Mouse (Mus musculus): ENCODE data around the gene Gm5795. TPM values are rescaled to one million over a fixed set of nuclear protein-coding genes. Genes with fewer than 3 reads are reported as not detected.
"Not testable (repeated sequence)": the region's sequence is repeated elsewhere in the genome, so short reads cannot be mapped to it uniquely, and the experiment has no call there.

Gm5795 gene
- polyA plus RNA-seq (2015; fragmentation: Nextera tagmentation; extraction: Ambion mirVana), result not detected in 2 replicates

GRCm38 (mm10) chr14:3187955-3188354, at the start of gene Gm5795:
Gene Gm5795 (plus strand): TSS chr14:3188255.
- H3K27ac ChIP-seq (replicated peaks); ATAC-seq (ENCODE audit: insufficient number of reproducible peaks, low FRiP score, low TSS enrichment, low read depth); H3K9me3 ChIP-seq (replicated peaks); H3K27me3 ChIP-seq; H3K36me3 ChIP-seq; H3K4me3 ChIP-seq (replicated peaks); H3K4me1 ChIP-seq; H3K9ac ChIP-seq; H3K4me2 ChIP-seq (replicated peaks): not testable (repeated sequence)
- no CpG with 5 or more reads among the region's 2 CpGs for WGBS

- H3K36me3 ChIP-seq; H3K4me1 ChIP-seq; H3K27me3 ChIP-seq; H3K9me3 ChIP-seq (replicated peaks); H3K27ac ChIP-seq (replicated peaks); H3K9ac ChIP-seq; ATAC-seq (ENCODE audit: insufficient number of reproducible peaks, low FRiP score, low TSS enrichment, low read depth): not testable (repeated sequence)
- H3K4me3 ChIP-seq (replicated peaks), result peak within 1 kb of the TSS; percentile 44
- 2% methylated on average over 23 of the region's 62 CpGs for WGBS
- H3K4me2 ChIP-seq (replicated peaks), result peak within 1 kb of the TSS; percentile 79
Measured at GRCm38 (mm10) chr14:3208272-3209152, 20.5 kb downstream of the Gm5795 start, which contains the start of gene D830030K20Rik. Gene D830030K20Rik (plus strand): TSS chr14:3208488.

GRCm38 (mm10) chr14:3209367-3209766, 21.3 kb downstream of the Gm5795 start:
- not testable (repeated sequence) for H3K4me1 ChIP-seq; H3K27ac ChIP-seq (replicated peaks); H3K4me3 ChIP-seq (replicated peaks); H3K4me2 ChIP-seq (replicated peaks); H3K36me3 ChIP-seq; H3K9ac ChIP-seq; H3K27me3 ChIP-seq; H3K9me3 ChIP-seq (replicated peaks); ATAC-seq (ENCODE audit: insufficient number of reproducible peaks, low FRiP score, low TSS enrichment, low read depth)
- 7% methylated on average over 9 of the region's 11 CpGs for WGBS

Other genes with a start within 250 kb of the Gm5795 start
- gene Gm2888, start 158.3 kb upstream of the Gm5795 start, polyA plus RNA-seq (2015; fragmentation: Nextera tagmentation; extraction: Ambion mirVana), result not detected in 2 replicates
- gene Gm2897, start 139.0 kb upstream of the Gm5795 start, polyA plus RNA-seq (2015; fragmentation: Nextera tagmentation; extraction: Ambion mirVana), result 1.3 and 1.5 TPM in 2 replicates
- not detected in 2 replicates for gene Gm10340, start 54.3 kb upstream of the Gm5795 start, polyA plus RNA-seq (2015; fragmentation: Nextera tagmentation; extraction: Ambion mirVana)
- gene D830030K20Rik, start 20.2 kb downstream of the Gm5795 start, polyA plus RNA-seq (2015; fragmentation: Nextera tagmentation; extraction: Ambion mirVana), result 3.2 and 3.5 TPM in 2 replicates
- not detected in 2 replicates for gene Gm2956, start 144.4 kb downstream of the Gm5795 start, polyA plus RNA-seq (2015; fragmentation: Nextera tagmentation; extraction: Ambion mirVana)
- gene Gm10413, start 206.8 kb downstream of the Gm5795 start, polyA plus RNA-seq (2015; fragmentation: Nextera tagmentation; extraction: Ambion mirVana), result not detected in 2 replicates
- gene Gm10409, start 224.4 kb downstream of the Gm5795 start, polyA plus RNA-seq (2015; fragmentation: Nextera tagmentation; extraction: Ambion mirVana), result 0.56 and 0.57 TPM in 2 replicates
- 0.43 TPM in 1 of 2 replicates, not detected in the other for gene Gm3005, start 239.8 kb downstream of the Gm5795 start, polyA plus RNA-seq (2015; fragmentation: Nextera tagmentation; extraction: Ambion mirVana)